Mouse (Mus musculus) heart, embryonic 11.5 days (tissue): Measurements from ENCODE around the gene Kcnj10. TPM values are rescaled to one million over a fixed set of nuclear protein-coding genes. Genes with fewer than 3 reads are reported as not detected.

Source experiments
- ATAC-seq: fragments of 200-750 bp; cut with Nextera tagmentation; replicated peaks from 2 replicates; pipeline ENCODE4 v1.8.0; 2017; ENCODE audit warnings: moderate library complexity; ENCODE audit not compliant: insufficient number of reproducible peaks, low FRiP score, low TSS enrichment
- H3K27ac ChIP-seq: fragments of 300-500 bp; sonication (generic); 2 replicates; pipeline ENCODE4 v1.5.1; 2014; ENCODE audit warnings: mild to moderate bottlenecking, low read depth, low read length
- H3K27me3 ChIP-seq: fragments of 300-500 bp; sonication (generic); 2 replicates; pipeline ENCODE4 v1.6.1; 2014; ENCODE audit warnings: mild to moderate bottlenecking, low read length, mixed read lengths; ENCODE audit not compliant: control insufficient read depth, insufficient read depth
- H3K36me3 ChIP-seq: fragments of 300-500 bp; sonication (generic); 2 replicates; pipeline ENCODE4 v1.6.1; 2014; ENCODE audit warnings: mild to moderate bottlenecking, low read length, moderate library complexity, mixed read lengths; ENCODE audit not compliant: control insufficient read depth, insufficient read depth
- H3K4me1 ChIP-seq: fragments of 300-500 bp; sonication (generic); 2 replicates; pipeline ENCODE4 v1.6.1; 2014; ENCODE audit warnings: low read length; ENCODE audit not compliant: control insufficient read depth, insufficient read depth
- H3K4me2 ChIP-seq: fragments of 300-500 bp; sonication (generic); 2 replicates; pipeline ENCODE4 v1.6.1; 2014; ENCODE audit warnings: mild to moderate bottlenecking, moderate library complexity
- H3K4me3 ChIP-seq: fragments of 300-500 bp; sonication (generic); 2 replicates; pipeline ENCODE4 v1.5.1; 2014; ENCODE audit warnings: low read depth, low read length
- H3K9ac ChIP-seq: fragments of 300-500 bp; sonication (generic); 2 replicates; pipeline ENCODE4 v1.6.1; 2014; ENCODE audit warnings: mild to moderate bottlenecking, low read depth, low read length, moderate library complexity
- H3K9me3 ChIP-seq: fragments of 300-500 bp; sonication (generic); replicated peaks from 2 replicates; pipeline ENCODE4 v1.6.1; 2016; ENCODE audit warnings: low read length; ENCODE audit not compliant: control insufficient read depth
- WGBS: fragments of 180-500 bp; shearing (Covaris S2); extraction: QIAGEN DNeasy Blood & Tissue Kit; methylation state at CpG from one replicate; pipeline ENCODE4 v1.1.7; 2014; ENCODE audit not compliant: insufficient replicate concordance; 5-methylcytosine and 5-hydroxymethylcytosine counted together
- polyA plus RNA-seq: library from polyadenylated mRNA; unstranded; fragments of >200 nt; fragmentation: Nextera tagmentation; extraction: Ambion mirVana; gene quantifications from 2 replicates; pipeline ENCODE4 v1.2.1, GENCODE M21; 2014

Kcnj10 gene
- polyA plus RNA-seq, 1 experiment from 2014 or later: 0.09 TPM

DNA sequence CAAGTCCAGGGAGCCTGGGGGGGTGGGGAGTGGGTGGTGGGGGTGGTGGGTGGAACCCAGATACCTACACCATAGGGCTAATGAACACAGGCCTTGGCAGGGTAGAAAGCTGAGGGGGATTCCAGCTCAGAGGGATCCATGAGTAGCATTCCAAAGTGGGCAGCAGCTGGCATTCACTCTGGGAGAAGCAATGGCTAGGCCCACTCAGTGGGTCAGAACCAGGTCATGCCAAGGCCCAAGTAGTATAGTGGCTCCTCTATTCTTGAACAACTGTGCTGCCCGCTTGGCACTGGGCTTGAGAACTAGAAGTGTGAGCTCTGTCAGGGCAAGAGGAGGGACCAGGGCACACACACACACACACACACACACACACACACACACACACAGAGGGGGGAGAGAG, 32.6 kb upstream of the Kcnj10 start:
- Histone ChIP-seq H3K27ac (no peak overlapping the region), H3K4me2 (no peak overlapping the region), H3K4me1 (peaks cover 14% of the 10 kb centered on the region; the same call in 1 of the 2 replicates), H3K9ac (no peak overlapping the region), H3K27me3 (no peaks in the 10 kb centered on the region), H3K4me3 (no peak overlapping the region), H3K9me3 (no peaks in the 10 kb centered on the region), H3K36me3 (no peaks in the 10 kb centered on the region)
- 93% methylated on average over 1 of the region's 1 CpGs for WGBS
- ATAC-seq: no peak

- H3K4me1 ChIP-seq: peaks cover 9% of the 10 kb centered on the region; the same call in 1 of the 2 replicates
- H3K9me3 ChIP-seq: no peaks in the 10 kb centered on the region
- no peaks in the 10 kb centered on the region for H3K36me3 ChIP-seq
- 2% methylated on average over 14 of the region's 14 CpGs for WGBS
- peak; percentile 64 for ATAC-seq
- H3K27me3 ChIP-seq: peaks cover under 1% of the 10 kb centered on the region; the same call in 1 of the 2 replicates
- peak overlapping the region; percentile 32 for H3K4me3 ChIP-seq
- peak overlapping the region; percentile 74 for H3K9ac ChIP-seq
- peak overlapping the region; percentile 83 for H3K4me2 ChIP-seq
- H3K27ac ChIP-seq: 0 out of 2 replicates have a peak overlapping the region, but pooled peaks have one; percentile 66
These were observed 31.2 kb upstream of the Kcnj10 start for GRCm38 (mm10) chr1:172309699-172310398.

GRCm38 (mm10) chr1:172311248-172311906, 29.6 kb upstream of the Kcnj10 start:
- peak overlapping the region; percentile 98 for H3K4me2 ChIP-seq
- 3% methylated on average over 23 of the region's 23 CpGs for WGBS
- peak; percentile 22 for ATAC-seq
- no peaks in the 10 kb centered on the region for H3K9me3 ChIP-seq
- peaks cover 2% of the 10 kb centered on the region; the same call in 1 of the 2 replicates for H3K27me3 ChIP-seq
- peaks cover 9% of the 10 kb centered on the region; the same call in 1 of the 2 replicates for H3K4me1 ChIP-seq
- H3K4me3 ChIP-seq: peak overlapping the region; percentile 76
- H3K27ac ChIP-seq: peak overlapping the region; percentile 81
- H3K36me3 ChIP-seq: no peaks in the 10 kb centered on the region
- H3K9ac ChIP-seq: peak overlapping the region; percentile 79

- Histone ChIP-seq H3K36me3 (no peaks in the 10 kb centered on the region), H3K4me1 (peaks cover 9% of the 10 kb centered on the region; the same call in 1 of the 2 replicates), H3K4me2 (peak overlapping the region; percentile 98), H3K9me3 (no peaks in the 10 kb centered on the region), H3K27ac (peak overlapping the region; percentile 81), H3K27me3 (peaks cover 5% of the 10 kb centered on the region; the same call in 1 of the 2 replicates), H3K9ac (peak overlapping the region; percentile 79), H3K4me3 (peak overlapping the region; percentile 76)
- peak; percentile 86 for ATAC-seq
- WGBS: 0% methylated on average over 37 of the region's 55 CpGs
These were observed 28.9 kb upstream of the Kcnj10 start for GRCm38 (mm10) chr1:172311921-172312767.

- peak overlapping the region; percentile 98 for H3K4me2 ChIP-seq
- no peaks in the 10 kb centered on the region for H3K9me3 ChIP-seq
- peak overlapping the region; percentile 76 for H3K4me3 ChIP-seq
- H3K9ac ChIP-seq: peak overlapping the region; percentile 79
- peaks cover 11% of the 10 kb centered on the region; the same call in 1 of the 2 replicates for H3K4me1 ChIP-seq
- WGBS: 23% methylated on average over 16 of the region's 16 CpGs
- H3K27ac ChIP-seq: no peak overlapping the region
- ATAC-seq: no peak
- peaks cover 10% of the 10 kb centered on the region for H3K27me3 ChIP-seq
- no peaks in the 10 kb centered on the region for H3K36me3 ChIP-seq
These were observed 28.0 kb upstream of the Kcnj10 start for GRCm38 (mm10) chr1:172312768-172313561.

GRCm38 (mm10) chr1:172313613-172314411, 27.2 kb upstream of the Kcnj10 start:
- Histone ChIP-seq H3K27me3 (peaks cover 14% of the 10 kb centered on the region), H3K9ac (no peak overlapping the region), H3K4me2 (no peak overlapping the region), H3K4me3 (no peak overlapping the region), H3K4me1 (peaks cover 11% of the 10 kb centered on the region; the same call in 1 of the 2 replicates), H3K36me3 (no peaks in the 10 kb centered on the region), H3K9me3 (no peaks in the 10 kb centered on the region), H3K27ac (no peak overlapping the region)
- 78% methylated on average over 10 of the region's 10 CpGs for WGBS
- ATAC-seq: no peak

- Histone ChIP-seq H3K4me1 (peaks cover 7% of the 10 kb centered on the region; the same call in 1 of the 2 replicates), H3K27ac (no peak overlapping the region), H3K9ac (no peak overlapping the region), H3K27me3 (peaks cover 14% of the 10 kb centered on the region), H3K4me2 (no peak overlapping the region), H3K9me3 (no peaks in the 10 kb centered on the region), H3K36me3 (no peaks in the 10 kb centered on the region), H3K4me3 (no peak overlapping the region)
- 80% methylated on average over 3 of the region's 3 CpGs for WGBS
- ATAC-seq: no peak
These were observed 26.1 kb upstream of the Kcnj10 start for GRCm38 (mm10) chr1:172314911-172315310.
